Mouse (Mus musculus): ENCODE measurements around the gene Ajm1.

DNA sequence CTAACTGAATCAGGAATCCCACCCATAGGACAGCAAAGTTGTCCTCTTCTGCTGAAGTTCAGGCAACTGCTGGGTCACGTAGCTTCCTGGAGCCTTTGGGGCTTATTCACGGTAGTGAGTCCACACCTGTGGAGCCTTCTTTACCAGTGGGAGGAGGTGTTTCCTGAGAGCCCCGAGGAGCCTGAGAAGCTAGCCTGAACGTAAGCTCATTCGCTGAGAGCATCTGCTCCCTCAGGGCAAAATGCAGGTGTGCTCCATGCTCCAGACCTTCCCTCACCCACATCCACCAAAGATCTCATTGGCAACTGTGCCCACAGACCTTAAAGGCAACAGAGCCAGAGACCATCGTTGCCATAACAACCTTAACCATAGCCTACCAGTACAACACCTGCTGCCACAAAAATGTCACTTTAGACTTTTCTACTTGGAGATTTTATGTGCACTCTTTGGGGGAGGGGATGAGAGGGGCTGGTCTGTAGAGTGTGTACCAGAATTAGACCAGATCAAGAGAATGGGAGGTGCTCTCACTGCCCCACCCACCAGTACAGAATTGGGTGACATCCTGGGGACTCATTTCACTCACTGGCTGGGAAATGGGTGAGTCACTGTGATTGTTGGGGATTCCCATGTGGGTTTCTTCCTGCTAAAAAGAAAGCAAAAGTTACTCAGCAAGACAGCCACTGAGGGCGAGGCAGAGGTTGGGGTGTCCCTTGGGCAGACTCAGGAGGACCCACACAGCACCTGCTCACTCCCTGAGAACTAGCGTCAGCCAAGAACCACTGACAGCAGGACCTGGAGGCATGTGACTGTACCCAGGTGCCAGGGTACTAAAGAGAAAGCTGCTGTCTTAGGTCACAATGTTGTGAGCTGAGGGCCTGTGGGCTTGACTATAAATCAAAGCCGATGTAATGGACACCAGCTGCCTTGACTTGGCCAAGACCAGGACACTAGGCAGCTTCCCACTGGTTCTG lies 32.3 kb downstream of the Ajm1 start:
- no peak for TF ChIP-seq CTCF (IDR thresholded peaks at IDR 0.05; ENCODE audit: borderline replicate concordance, control insufficient read depth, extremely low read depth, insufficient read depth, low read length, poor library complexity)
- TF ChIP-seq POLR2A (IDR thresholded peaks at IDR 0.05; ENCODE audit: control insufficient read depth, extremely low read depth, insufficient read depth, low read length, poor library complexity): no peak
